Mouse (Mus musculus) retina, adult 2 months (tissue): ENCODE measurements around the gene Adgrb3.
A peak's percentile ranks its signal among the peaks of the same experiment; 100 is the strongest.
"Not testable (repeated sequence)": the region's sequence is repeated elsewhere in the genome, so short reads cannot be mapped to it uniquely, and the experiment has no call there.

Experiments used
- DNase-seq: peaks from one replicate; pipeline ENCODE4 v3.0.0-alpha.2; 2012; ENCODE audit warnings: low read depth, low spot score

The Adgrb3 gene

DNA sequence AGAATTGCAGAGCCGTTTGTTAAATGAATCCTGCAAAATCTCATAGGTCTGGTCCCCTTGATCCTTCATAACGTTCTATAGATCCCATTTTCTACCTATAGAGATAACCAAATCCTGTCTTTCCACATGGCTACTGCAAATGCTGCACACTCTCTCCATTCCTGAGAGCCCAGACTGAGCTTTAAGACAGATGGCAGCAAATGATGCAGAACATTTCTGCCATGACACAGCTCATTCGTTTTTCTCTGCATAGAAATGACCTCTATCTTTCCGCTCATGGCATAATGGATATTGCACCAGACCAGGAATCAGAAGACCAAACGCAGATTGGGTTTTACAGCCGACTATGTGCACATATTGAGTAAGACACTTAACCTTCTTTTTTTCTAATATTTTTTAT lies 84.8 kb downstream of the Adgrb3 start:
- no peak for DNase-seq

DNA sequence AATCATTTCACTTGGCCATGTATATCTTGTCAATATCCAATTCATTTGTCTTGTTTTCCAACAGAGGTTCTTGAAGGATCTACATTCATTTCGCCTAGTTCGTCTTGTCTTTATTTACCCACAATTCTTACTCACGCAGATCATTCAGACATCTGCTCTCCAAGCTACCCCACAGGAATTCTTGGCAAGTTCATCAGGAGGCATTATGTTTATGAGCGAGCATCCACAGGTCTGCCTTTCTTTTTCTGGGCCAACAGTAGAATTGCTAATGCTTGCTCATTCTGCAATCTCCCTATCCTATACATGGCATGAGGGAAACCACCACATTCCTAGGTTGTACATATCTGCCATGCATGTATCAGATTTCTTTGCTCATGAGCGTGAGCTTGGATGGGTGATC lies 99.7 kb downstream of the Adgrb3 start:
- no peak for DNase-seq

DNA sequence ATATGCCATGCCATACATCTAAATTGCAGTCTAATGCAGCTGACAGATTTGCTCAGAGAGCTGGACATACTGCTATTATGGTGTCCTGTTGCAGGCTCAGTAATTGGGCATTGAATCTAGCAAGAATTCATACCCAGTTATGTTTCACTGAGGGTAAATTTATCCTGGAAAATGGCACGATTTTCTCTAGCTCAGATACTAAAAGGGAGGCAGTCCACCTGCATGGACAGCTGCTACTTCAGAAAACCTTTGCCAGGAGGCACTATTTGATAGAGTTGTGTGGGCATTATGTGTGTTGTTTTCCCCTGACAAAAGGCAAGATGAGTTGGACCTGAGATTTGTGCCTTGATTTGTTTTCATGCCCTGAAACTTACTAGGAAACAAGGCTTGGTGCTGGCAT lies 118.0 kb downstream of the Adgrb3 start:
- no peak for DNase-seq

DNA sequence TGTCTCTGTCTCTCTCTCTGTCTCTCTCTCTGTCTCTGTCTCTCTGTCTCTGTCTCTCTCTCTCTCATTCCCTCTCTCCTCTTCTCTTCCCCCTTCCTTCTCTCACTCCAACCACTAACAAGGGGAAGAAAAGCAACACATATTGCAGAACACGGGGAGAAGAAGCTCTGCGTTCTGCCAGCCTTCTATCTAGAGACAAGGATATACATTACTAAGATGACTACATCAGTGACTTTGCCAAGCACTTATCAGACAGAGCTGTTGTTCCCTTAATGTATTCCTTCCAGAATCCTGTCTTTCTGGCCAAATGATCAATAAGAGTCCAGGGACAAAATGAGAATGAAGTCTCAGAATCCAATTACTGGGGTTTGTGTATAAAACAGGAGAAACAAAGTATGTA lies 123.2 kb downstream of the Adgrb3 start:
- DNase-seq = no peak

DNA sequence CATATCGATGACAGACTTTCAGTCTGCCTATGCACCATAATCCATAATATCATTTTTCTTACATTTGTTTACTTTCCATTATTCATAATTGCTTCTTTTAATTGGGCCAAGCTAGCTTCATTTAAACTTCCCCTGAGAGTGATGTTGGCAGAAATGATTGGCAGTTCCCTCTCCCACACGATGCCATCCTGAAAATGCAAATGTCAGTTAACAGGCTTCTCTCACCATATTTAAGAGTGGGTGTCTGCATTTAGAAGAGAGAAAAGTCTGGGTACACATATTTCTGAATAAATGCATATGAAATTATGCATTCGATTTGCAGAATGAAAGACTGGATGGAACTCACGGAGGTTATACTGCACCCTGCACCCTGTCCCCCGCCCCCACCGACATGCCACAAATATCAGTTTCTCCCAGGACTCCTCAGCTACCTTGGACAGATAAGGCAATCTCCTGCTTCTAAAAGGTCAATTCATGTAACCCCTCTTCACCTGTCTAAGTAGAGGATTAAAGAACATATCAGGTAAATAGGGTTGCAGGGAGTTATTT lies 130.7 kb downstream of the Adgrb3 start:
- DNase-seq = no peak

DNA sequence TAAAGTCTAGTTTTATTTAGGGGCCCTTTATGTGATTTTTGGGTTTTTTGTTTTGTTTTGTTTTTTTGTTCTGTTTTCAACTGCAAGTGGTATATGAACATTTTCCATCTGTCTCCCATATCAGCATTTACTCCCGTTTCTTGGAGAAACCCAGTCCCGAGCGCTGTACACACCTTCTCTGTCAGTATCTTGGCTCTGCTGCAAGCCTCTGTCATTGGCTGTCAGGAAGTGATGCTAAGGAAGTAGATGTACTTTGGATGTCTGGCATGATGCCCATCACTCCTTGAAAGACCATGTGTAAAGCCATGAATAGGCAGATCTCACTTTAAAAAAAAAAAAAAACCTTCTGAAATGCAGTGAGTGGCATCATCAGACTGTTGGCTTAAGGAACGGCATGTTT lies 132.3 kb downstream of the Adgrb3 start:
- no peak for DNase-seq

DNA sequence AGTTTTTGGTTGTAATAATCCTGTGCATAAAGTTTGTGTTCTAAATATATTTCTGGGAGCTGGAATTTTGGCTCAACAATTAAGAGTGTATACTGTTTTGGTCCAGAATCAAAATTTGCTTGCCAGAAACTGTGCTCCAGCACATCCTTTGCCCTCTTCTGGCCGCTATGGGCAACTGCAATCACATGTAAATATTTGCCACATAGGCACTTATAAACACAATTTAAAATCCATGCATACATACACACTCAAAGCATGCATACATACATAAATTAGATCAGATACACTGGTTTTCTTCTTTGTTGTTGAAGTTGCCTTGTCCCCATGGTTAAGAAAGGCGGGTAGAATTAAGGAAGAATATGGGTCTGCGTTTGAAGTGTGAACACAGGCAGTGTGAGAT lies 132.7 kb downstream of the Adgrb3 start:
- DNase-seq = no peak

DNA sequence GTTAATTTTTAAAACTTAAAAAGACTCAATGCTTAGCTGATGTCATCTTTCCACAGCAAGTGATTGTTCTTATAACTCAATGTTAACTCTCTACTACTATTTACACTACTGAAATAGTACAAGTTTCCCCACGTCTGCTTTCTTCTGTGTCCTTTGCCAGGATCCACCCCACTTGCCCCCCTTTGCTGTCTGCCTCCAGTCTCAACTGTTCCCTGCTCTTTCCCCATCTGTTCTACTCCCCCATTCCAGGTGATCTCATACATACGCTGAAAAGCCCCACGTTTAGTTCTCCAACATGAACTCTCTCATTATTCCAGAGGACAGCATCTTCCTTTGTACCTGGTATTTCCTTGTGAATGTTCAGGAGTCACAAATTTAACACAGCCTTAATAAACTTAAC lies 147.4 kb downstream of the Adgrb3 start:
- no peak for DNase-seq

DNA sequence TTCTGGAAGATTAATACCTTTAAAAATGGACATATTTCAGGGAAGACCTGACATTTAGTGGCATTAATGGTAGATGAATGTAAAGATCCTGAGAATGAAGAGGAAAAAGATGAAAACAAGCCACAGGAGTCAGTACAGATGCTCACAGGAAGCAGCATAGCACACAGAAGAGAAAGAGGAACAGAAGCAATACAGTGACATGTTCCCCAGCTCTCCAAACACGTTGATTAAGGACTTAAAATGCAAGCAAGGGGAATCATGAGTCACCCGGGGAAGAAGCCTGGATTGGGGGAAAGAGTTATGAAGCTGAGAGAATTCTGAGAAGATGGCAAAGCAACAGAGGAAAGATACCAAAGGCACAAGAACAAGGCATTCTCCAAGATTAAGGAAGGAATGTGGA lies 149.9 kb downstream of the Adgrb3 start:
- DNase-seq = no peak

DNA sequence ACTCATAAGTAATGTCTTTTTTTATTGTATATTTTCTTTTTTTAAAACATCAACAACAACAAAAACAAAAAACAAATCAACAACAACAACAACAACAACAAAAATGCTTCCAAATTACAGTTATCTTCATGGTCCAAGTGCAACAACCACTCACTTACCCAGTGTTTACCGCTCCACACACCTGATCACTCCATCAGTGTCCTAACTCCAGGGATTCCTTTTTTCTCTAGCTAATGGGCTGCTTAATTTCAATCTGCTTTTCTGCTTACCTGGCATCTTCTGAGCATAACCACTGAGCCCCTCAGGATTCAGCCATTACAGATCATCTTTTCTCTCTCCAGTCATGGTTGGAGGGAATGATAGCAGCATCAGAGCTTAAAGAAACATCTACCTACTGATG lies 176.8 kb downstream of the Adgrb3 start:
- DNase-seq = no peak

DNA sequence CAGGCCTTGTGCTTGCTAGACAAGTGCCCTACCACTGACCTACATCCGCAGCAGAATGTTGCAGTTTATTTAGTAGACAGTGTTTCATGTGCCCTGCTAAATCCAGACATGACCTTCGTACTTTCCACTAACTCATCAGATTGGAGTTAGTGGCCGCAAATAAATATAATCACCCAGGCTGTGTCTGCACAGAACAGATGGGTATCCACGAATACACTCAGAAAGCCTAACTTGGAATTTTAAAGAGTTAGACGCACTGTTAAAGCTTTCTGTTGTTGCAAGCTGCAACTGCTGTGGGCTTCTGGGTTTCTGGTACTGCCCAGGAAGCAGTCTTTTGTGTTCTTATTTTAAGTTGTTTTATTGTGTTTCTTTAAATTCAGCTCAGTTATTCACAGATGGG lies 185.3 kb downstream of the Adgrb3 start:
- no peak for DNase-seq

DNA sequence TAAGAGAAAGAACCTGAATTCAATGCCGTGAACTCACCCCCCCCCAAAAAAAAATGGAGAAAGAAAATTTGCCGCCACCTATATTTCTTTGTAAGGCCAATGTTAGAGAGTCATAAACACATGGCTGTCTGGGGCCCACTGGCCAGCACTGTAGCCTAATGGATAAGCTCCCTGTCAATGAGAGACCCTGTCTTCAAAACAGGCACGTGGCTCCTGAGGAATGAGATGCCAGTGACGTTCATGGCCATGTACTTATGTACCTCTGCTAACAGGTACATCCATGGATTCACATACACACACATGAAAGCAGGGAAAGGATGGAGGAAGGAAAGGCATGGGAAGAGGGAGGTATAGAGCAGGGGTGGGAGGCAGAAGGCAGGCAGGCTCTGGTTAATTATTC lies 208.0 kb downstream of the Adgrb3 start:
- DNase-seq = no peak

DNA sequence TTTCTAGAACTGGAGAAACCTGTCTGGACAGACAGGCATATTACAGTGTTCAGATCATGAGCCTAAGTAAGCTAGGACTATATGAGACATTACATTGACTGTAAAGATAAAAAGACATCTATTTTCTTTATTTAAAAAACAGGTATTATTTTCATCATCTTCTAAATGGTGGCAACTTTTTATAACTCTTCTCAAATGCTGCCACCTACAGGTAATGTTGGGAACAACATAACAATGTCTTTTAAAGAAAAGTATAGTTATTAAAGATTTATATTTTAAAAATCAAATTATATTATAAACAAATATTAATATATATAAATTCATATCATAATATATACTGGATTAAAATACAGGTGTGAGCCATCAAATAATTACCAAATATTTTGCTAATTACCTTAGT lies 212.6 kb downstream of the Adgrb3 start:
- DNase-seq = peak; percentile 9

DNA sequence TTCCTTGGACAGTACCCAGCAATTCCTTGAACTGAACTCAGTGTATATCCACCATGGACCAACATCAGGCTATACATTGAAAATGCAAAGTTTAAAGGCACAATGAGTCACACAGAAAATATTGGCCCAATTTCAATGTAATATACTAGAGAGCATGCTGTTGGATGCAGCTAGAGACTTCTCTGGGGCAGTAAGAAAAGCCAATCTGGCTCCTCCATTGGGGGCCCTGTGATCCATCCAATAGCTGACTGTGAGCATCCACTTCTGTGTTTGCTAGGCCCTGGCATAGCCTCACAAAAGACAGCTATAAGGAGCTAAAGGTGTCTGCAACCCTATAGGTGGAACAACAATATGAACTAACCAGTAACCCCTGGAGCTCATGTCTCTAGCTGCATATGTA lies 218.7 kb downstream of the Adgrb3 start:
- DNase-seq = not testable (repeated sequence)

DNA sequence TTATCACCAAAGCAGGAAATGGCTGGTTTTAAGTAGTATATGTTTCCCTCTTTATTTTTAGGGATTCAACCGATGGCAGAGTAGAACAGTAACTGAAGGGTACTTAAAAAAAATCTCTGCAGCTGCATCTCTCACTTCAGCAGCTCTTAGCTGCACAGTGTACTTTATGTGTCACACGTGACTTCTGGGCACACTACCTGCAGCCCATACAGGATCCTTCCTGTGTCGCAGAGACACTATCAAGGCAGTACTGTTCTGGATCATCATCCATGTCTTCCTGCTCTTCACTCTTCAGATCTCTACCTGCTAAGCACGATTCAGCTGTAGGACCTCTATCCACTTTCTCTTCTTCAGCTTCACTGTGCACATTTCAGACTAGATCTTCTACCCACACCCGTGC lies 230.6 kb downstream of the Adgrb3 start:
- no peak for DNase-seq

DNA sequence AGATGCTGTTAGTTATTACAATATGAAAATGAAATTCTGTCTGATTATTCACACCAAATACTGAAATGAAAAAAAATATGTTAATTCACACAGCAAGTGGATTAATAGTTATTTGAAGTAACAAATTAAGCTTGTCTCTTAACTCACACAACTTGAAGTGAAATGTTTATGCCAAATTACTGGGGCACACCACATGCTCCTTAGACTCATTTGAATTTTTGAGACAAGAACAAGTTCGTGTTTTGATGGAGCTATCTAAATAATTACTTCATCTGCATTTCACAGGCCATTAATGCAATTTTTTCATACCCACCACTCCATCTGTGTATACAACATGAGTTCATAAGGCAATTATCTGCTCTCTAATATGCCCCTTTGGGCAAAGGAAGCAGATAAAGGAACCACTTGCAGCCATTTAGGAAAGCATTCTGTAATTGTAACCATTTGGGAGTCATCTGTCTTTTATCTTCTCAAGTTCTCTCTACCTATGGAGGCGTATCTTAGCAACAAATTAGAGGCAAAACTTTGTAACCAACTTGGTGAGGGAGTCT lies 240.9 kb downstream of the Adgrb3 start:
- no peak for DNase-seq

DNA sequence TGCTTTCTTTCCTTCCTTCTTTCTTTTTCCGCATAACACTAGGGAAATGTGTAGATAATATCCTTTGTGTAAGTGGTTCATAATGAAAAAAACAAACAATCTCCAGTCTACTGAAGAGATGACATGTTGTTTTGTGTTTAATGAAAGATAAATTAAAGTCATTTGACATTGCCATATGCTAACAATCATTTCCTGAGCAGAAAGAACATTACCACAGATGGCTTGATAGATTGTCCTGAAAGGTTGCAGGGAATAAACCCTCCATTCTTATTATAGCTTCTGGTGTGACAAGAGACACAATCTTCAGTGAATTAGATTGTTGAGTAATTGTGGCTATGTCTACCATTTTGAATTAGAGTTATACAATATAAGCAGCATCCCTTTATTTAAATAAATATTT lies 247.8 kb downstream of the Adgrb3 start:
- no peak for DNase-seq

DNA sequence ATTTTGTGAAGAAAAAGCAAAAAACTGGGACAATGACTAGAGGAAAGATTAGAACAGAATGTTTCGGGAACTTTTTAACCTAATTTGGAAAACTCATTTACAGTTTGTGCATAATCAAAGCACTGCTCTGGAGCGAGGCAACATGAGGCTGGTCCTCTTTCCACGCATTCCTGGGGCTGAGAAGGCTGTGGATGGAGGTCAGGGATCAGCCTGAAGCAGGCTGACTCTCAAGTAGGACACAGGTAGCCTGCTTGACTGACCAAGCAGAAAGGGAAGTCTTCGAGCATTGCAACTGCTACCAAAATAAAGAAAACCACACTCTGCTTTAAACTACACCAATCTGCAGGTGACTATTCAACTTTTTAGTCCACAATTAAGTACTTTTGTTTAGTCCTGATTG lies 251.7 kb downstream of the Adgrb3 start:
- no peak for DNase-seq

DNA sequence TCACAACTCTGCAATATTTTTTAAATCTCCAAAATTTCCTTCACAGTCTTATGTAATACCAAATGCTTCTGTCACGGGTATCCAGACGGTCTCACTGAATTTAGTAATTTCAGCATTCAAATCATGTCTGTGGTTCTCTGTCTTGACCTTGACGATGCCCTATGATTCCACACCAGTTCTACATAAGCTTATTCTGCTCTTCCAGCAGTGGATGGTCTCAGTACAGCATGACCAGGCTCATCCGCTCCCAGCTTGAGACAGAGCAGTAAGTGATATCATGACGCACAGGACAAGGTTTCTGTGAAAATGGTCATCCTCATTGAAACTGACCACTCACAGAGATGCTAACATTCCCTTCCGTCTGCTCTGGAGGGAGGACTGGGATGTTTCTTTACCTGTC lies 252.9 kb downstream of the Adgrb3 start:
- no peak for DNase-seq

DNA sequence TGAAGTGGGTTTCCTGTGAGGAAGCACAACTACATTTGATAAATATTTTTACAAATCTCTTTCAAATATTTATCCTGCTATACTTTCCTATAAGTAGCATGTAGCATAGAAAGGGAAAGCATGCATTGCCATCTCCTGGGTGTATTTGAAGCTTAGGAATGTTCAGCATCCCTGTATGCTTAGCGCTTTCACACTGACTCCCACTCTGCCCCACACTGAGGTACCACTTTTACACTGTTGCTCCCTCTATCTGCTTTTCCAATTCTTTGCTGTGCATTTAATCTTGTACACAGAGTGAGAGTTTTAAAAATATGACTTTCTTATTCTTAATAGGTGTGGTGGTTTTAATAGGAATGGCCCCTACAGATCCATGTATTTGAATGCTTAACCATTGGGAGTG lies 261.4 kb downstream of the Adgrb3 start:
- no peak for DNase-seq

DNA sequence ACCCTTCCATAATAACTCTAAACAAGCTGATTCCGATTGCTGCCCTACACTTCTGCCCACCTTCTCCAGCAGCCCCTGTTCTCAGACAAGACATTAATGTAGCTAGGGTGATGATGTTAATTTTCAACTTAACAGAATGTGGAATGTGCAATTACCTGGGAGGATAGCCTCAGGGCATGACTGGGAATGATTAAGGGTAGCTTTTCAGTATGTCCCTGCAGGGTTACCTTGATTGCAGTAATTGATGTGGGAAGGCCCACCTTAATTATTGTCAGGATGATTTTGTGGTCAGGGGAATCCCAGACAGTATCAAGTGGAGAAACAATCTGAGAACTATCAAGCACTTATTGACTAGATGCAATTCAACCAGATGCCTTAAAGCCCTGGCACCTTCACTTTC lies 283.4 kb downstream of the Adgrb3 start:
- DNase-seq = no peak

DNA sequence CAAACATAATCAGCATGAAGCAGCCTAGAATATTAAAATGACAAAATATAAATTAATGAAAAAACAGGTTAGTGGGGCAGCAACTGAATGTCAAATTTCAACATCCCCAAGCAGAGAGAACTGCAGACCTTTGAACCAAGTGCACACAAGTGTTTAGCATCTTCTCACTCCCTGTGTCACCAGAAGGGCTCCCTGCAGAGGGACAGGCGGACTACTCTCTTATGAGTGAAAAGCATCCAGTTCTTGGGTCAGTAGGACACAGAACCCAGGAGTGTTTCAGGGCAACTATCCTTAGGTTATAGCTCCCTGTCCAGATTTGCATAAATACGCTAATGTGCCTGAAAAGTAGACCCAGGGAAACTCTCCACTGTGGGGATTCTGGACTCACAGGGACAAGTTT lies 285.6 kb downstream of the Adgrb3 start:
- DNase-seq = no peak

DNA sequence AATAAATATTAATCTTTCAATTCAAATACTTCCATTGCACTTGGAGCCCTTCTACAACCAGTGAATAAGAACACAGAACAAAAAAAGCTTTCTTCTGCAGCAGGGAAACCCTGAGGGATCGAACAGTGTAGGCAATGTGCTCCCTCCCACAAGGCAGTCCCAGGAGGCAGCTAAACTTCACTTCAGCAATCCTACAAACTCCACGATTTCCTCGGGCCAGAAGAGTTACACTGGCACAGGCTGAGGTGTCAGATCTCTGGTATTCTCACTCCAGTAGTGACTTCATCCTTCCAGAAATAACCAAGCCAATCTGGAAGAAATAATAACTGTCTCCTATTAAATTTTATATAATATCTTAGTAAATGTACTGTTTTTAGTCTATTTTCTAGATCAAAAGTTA lies 286.6 kb downstream of the Adgrb3 start:
- DNase-seq = no peak

DNA sequence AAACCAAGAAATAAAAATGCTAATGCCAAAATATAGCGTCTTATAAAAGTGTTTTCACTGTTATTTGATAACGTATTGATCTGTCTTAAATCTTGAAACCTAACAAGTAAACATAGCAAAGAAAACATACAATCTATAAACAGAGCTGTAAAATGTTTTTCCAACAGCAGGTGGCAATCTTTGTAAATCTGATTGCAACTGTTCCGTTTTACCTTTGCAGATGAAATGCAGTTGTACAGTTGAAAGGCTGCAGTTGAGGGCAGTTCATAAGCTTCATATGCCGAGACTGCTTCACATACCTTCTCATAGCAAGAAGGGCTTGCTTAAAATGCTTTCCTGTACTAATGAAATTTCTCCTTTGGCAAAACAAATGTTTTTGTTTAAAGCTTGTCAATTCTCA lies 302.5 kb downstream of the Adgrb3 start:
- no peak for DNase-seq
